Mouse (Mus musculus): ENCODE measurements around the gene Mrpl46. TPM values are rescaled to one million over a fixed set of nuclear protein-coding genes. Genes with fewer than 3 reads are reported as not detected.
A peak's percentile ranks its signal among the peaks of the same experiment; 100 is the strongest.

Gene Mrpl46
- polyA plus RNA-seq, 1 experiment, result 48.3 TPM

- Histone ChIP-seq H3K27ac (ENCODE audit: insufficient read depth, low read length) (no peak overlapping the region), H3K4me3 (replicated peaks; ENCODE audit: insufficient read depth, low read depth, low read length) (no peak overlapping the region), H3K27me3 (ENCODE audit: control insufficient read depth, insufficient read depth, low read length) (no peaks in the 10 kb centered on the region), H3K4me1 (ENCODE audit: control insufficient read depth, insufficient read depth, low read length) (peaks cover 6% of the 10 kb centered on the region)
- DNase-seq, result peak; percentile 57 to 73
- WGBS, result 24% methylated on average over 5 of the region's 5 CpGs
- TF ChIP-seq POLR2A (IDR thresholded peaks at IDR 0.05; ENCODE audit: borderline replicate concordance, insufficient read depth, low read length) (no peak), CTCF (IDR thresholded peaks at IDR 0.05; ENCODE audit: borderline replicate concordance, insufficient read depth, low read depth, low read length) (no peak)
These were observed 18.1 kb downstream of the Mrpl46 start for GRCm38 (mm10) chr7:78765215-78765631.

- TF ChIP-seq CTCF (IDR thresholded peaks at IDR 0.05; ENCODE audit: borderline replicate concordance, insufficient read depth, low read depth, low read length), result no peak
- TF ChIP-seq POLR2A (IDR thresholded peaks at IDR 0.05; ENCODE audit: borderline replicate concordance, insufficient read depth, low read length), result no peak
- 79% methylated on average over 3 of the region's 3 CpGs for WGBS
- H3K4me1 ChIP-seq (ENCODE audit: control insufficient read depth, insufficient read depth, low read length), result peaks cover 6% of the 10 kb centered on the region
- H3K27ac ChIP-seq (ENCODE audit: insufficient read depth, low read length), result no peak overlapping the region
- no peak for DNase-seq
- no peaks in the 10 kb centered on the region for H3K27me3 ChIP-seq (ENCODE audit: control insufficient read depth, insufficient read depth, low read length)
- no peak overlapping the region for H3K4me3 ChIP-seq (replicated peaks; ENCODE audit: insufficient read depth, low read depth, low read length)
These were observed 19.5 kb downstream of the Mrpl46 start for GRCm38 (mm10) chr7:78763801-78764200.

DNA sequence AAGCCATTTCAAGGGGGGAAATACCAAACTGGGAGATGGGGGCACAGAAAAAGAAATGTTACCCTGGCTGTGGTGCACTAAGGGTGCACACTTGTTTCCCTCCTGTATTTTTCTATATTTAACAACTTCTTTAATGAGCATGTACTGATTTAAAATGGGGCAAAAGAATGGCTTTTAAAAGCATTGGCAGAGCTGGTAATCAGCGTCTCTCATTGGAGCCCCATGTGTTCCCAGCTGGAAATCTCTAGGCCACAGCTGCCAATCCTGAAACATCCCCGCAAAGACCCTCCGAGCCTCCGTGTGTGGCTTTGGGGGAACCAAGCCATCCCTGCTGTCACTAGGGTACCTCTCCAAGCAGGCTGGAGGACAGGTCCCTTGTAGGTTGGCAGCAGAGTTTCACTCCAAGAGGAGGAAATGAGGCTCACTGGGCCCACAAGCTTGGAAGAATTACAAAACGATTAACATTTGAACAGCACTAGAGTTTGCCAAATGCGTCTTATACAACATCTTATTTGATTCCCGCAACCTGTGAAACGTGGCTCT, 28.8 kb downstream of the Mrpl46 start:
- WGBS, result 12% methylated on average over 8 of the region's 8 CpGs
- no peak for DNase-seq

GRCm38 (mm10) chr7:78753752-78754457, 29.4 kb downstream of the Mrpl46 start:
- TF ChIP-seq POLR2A (IDR thresholded peaks at IDR 0.05; ENCODE audit: borderline replicate concordance, insufficient read depth, low read length) (no peak), CTCF (IDR thresholded peaks at IDR 0.05; ENCODE audit: borderline replicate concordance, insufficient read depth, low read depth, low read length) (no peak)
- H3K27me3 ChIP-seq (ENCODE audit: control insufficient read depth, insufficient read depth, low read length), result no peaks in the 10 kb centered on the region; the same call in 1 of the 2 replicates
- H3K4me3 ChIP-seq (replicated peaks; ENCODE audit: insufficient read depth, low read depth, low read length), result no peak overlapping the region
- DNase-seq, result no peak
- no peak overlapping the region for H3K27ac ChIP-seq (ENCODE audit: insufficient read depth, low read length)
- WGBS, result 69% methylated on average over 7 of the region's 7 CpGs
- H3K4me1 ChIP-seq (ENCODE audit: control insufficient read depth, insufficient read depth, low read length), result no peaks in the 10 kb centered on the region; the same call in 1 of the 2 replicates

More for the DNA sequence above, 28.8 kb downstream of the Mrpl46 start:
- TF ChIP-seq POLR2A (IDR thresholded peaks at IDR 0.05; ENCODE audit: borderline replicate concordance, insufficient read depth, low read length) (no peak), CTCF (IDR thresholded peaks at IDR 0.05; ENCODE audit: borderline replicate concordance, insufficient read depth, low read depth, low read length) (no peak)
- H3K4me1 ChIP-seq (ENCODE audit: control insufficient read depth, insufficient read depth, low read length), result no peaks in the 10 kb centered on the region; the same call in 1 of the 2 replicates
- no peak overlapping the region for H3K27ac ChIP-seq (ENCODE audit: insufficient read depth, low read length)
- no peaks in the 10 kb centered on the region for H3K27me3 ChIP-seq (ENCODE audit: control insufficient read depth, insufficient read depth, low read length)
- no peak overlapping the region for H3K4me3 ChIP-seq (replicated peaks; ENCODE audit: insufficient read depth, low read depth, low read length)

DNA sequence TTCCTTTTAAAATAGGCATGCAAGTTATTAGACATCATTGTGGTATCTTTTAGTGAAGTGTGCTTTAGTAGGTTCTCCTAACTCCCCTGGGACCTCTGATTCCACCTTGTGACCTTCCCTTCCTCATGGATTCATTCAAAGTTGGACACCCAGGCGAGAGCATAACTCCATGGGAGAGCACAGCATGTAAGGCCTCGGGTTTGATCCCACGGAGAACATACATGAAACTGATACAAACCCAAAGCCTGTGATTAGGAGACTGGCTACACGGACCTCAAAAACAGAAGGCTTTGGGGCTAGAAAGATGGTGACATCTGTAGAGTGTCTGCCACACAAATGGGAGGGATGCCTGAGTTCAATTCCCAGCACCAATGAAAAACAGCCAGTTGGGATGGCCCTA, 30.4 kb downstream of the Mrpl46 start:
- DNase-seq, result no peak
- Histone ChIP-seq H3K27ac (ENCODE audit: insufficient read depth, low read length) (no peak overlapping the region), H3K4me3 (replicated peaks; ENCODE audit: insufficient read depth, low read depth, low read length) (no peak overlapping the region), H3K27me3 (ENCODE audit: control insufficient read depth, insufficient read depth, low read length) (no peaks in the 10 kb centered on the region; the same call in 1 of the 2 replicates), H3K4me1 (ENCODE audit: control insufficient read depth, insufficient read depth, low read length) (no peaks in the 10 kb centered on the region; the same call in 1 of the 2 replicates)
- no peak for TF ChIP-seq CTCF (IDR thresholded peaks at IDR 0.05; ENCODE audit: borderline replicate concordance, insufficient read depth, low read depth, low read length)
- no peak for TF ChIP-seq POLR2A (IDR thresholded peaks at IDR 0.05; ENCODE audit: borderline replicate concordance, insufficient read depth, low read length)
- 90% methylated on average over 4 of the region's 4 CpGs for WGBS

DNA sequence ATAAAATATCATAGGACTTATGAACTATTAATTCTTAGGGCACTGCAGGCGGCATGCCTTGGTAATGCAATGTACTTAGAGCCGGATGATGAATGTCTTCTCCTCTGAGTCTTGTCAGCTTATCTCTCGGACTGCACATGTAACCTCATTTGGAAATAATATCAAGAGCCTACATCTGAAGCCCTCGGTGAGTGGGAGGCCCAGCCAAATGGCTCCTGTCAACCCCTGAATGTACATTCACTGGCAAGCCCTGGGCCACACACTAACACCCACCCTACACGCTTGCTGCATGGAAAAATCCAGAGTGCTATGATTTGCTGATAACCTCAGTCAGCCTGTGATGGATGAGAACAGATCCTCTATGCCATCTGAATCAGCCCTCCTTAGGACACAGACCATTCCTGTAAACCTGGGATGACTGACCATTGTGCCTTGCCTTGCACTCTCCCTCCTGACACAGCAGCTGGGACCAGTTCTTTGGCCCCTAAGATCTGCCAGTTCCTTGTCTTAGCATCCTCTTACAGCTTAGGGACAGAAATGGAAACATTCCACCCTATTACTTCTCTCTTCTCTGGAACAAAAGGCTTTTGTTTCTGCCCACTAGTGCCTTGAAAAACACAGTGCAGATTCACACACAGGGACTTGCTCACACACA, 39.5 kb downstream of the Mrpl46 start:
- Histone ChIP-seq H3K4me1 (ENCODE audit: control insufficient read depth, insufficient read depth, low read length) (no peaks in the 10 kb centered on the region), H3K27me3 (ENCODE audit: control insufficient read depth, insufficient read depth, low read length) (no peaks in the 10 kb centered on the region), H3K27ac (ENCODE audit: insufficient read depth, low read length) (no peak overlapping the region), H3K4me3 (replicated peaks; ENCODE audit: insufficient read depth, low read depth, low read length) (no peak overlapping the region)
- WGBS, result 81% methylated on average over 5 of the region's 5 CpGs
- TF ChIP-seq CTCF (IDR thresholded peaks at IDR 0.05; ENCODE audit: borderline replicate concordance, insufficient read depth, low read depth, low read length) (no peak), POLR2A (IDR thresholded peaks at IDR 0.05; ENCODE audit: borderline replicate concordance, insufficient read depth, low read length) (no peak)
- no peak for DNase-seq

- WGBS, result 92% methylated on average over 8 of the region's 8 CpGs
- no peak overlapping the region for H3K27ac ChIP-seq (ENCODE audit: insufficient read depth, low read length)
- DNase-seq, result no peak
- no peaks in the 10 kb centered on the region for H3K27me3 ChIP-seq (ENCODE audit: control insufficient read depth, insufficient read depth, low read length)
- H3K4me3 ChIP-seq (replicated peaks; ENCODE audit: insufficient read depth, low read depth, low read length), result no peak overlapping the region
- H3K4me1 ChIP-seq (ENCODE audit: control insufficient read depth, insufficient read depth, low read length), result no peaks in the 10 kb centered on the region
- TF ChIP-seq POLR2A (IDR thresholded peaks at IDR 0.05; ENCODE audit: borderline replicate concordance, insufficient read depth, low read length), result no peak
- no peak for TF ChIP-seq CTCF (IDR thresholded peaks at IDR 0.05; ENCODE audit: borderline replicate concordance, insufficient read depth, low read depth, low read length)
These were observed 43.9 kb downstream of the Mrpl46 start for GRCm38 (mm10) chr7:78739351-78740000.

All from cerebellum, adult 2 months (tissue).